Mouse (Mus musculus): Measurements from ENCODE around the gene Slc6a1.

The Slc6a1 gene

DNA sequence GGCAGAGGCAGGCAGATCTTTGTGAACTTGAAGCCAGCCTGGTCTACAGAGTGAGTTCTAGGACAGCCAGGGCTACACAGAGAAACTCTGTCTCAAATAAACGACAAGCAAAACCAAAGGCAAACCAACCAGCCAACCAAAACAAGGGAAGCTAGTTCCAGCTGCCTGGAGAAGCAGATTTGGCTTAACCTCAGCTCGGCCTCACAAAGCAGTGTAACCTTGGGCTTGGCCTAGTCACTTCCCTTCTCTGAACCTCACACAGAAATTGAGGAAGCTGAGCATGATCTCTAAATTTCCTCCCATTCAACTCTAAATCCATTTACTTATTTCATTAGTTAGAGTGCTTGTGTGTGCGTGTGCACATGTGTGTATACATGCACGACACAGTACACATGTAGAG is 79.9 kb downstream of the Slc6a1 start:
- DNase-seq = peak; percentile 3

DNA sequence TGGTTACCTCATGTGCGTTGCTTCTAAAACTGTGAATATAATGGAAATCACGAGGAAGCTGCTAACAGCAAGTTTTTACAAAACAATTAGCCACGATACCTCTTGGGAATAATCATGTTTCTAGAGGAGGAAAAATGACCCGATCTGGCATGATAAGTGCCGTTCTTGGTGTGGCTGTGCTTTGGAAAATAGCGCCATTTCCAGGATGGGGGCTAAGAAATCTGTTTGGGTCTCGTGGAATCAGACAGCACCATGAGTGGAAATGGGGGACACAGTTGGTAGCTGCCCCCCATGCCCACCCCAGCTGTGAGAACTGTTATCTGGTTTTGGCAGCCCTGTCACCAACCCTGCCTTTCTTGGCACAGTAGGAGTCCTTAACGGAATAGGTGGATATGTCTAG is 81.3 kb downstream of the Slc6a1 start:
- no peak for DNase-seq

DNA sequence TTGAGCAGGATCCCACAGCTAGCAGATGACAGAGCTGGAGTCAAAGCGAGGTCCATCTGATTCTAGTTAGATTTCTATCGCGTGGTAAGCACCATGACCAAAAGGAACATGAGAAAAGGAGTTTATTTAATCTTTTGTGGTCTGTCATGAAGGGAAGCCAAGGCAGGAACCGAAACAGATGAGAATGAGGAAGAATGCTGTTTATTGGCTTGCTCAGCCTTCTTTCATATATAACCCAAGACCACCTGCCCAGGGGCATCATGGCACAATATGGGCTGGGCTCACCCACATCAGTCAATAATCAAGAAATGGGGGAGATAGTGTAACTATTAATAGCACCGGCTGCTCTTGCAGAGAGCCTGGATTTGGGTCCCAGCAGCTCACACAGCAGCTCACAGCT is 82.3 kb downstream of the Slc6a1 start:
- DNase-seq = no peak

DNA sequence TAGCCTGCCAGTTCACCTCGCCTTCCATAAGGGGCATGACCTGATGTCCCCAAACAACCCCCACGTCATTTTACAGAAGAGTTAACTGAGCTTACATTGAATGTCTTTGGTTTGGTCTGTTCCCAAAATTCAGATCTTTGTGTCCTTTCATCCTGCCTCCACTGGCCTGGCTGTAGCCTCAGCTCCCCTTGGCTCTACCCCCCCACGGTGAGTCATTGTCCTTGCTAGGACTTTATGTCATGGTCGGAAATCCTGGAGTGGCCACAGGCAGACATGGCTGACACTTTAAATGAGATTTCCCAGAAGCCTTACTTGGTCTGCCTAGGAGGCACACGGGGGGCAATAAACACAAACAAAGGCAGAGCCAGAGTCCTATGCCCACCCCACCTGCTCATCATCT is 83.8 kb downstream of the Slc6a1 start:
- no peak for DNase-seq

Measured in kidney, adult 9 months (tissue).